13 mouse cellular contexts compared by ENCODE assay signal in the genomic region with DNA sequence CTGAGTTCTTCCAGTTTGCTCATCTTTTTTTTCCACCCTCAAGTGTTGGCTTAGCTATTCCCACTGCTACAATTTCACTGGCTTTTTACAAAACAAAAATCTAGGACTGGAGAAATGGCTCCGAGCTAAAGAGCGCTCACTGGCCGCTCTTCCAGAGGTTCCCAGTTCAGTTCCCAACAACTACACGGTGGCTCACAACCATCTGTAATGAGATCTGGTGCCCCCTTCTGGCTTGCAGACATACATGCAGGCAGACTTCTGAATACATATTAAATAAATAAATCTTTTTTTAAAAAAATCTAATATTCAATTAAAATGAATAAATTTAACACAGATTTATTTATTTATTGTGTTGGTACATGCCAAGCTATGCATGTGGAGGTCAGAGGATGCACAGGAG. TPM values are rescaled to one million over a fixed set of nuclear protein-coding genes. Genes with fewer than 3 reads are reported as not detected.
A peak's percentile ranks its signal among the peaks of the same experiment; 100 is the strongest.
DNase-seq lines count a peak whose midpoint lies in the region; ATAC-seq lines count a peak whose summit lies in the region.
"Had no signal": no experiment of that assay in that cellular context is flagged by ENCODE, and none has a peak within 500 bp of the region (broad histone marks: within the 10 kb centered on the region; RNA-seq: fewer than 3 reads in every experiment).

No protein-coding gene starts in this region.

- H3K4me3 ChIP-seq in hindbrain, embryonic 11.5 days (ENCODE audit: low read depth, low read length) = no peak overlapping the region
- H3K4me3 ChIP-seq in hindbrain, embryonic 10.5 days = no peak overlapping the region
- H3K4me3 ChIP-seq: embryonic facial prominence, embryonic 12.5 days; kidney, embryonic 15.5 days; liver, embryonic 13.5 days; stomach, embryonic 15.5 days had no signal

- ATAC-seq in hindbrain, embryonic 11.5 days (ENCODE audit: low FRiP score) = no peak

- WGBS in hindbrain, embryonic 11.5 days = 66% methylated on average over 4 of the region's 4 CpGs
- WGBS in hindbrain, embryonic 10.5 days = 61% methylated on average over 4 of the region's 4 CpGs

- H3K9ac ChIP-seq in hindbrain, embryonic 11.5 days (ENCODE audit: low read depth, low read length) = no peak overlapping the region
- H3K9ac ChIP-seq: embryonic facial prominence, embryonic 12.5 days; kidney, embryonic 15.5 days; liver, embryonic 13.5 days; stomach, embryonic 15.5 days had no signal

- H3K27me3 ChIP-seq in hindbrain, embryonic 11.5 days (ENCODE audit: control insufficient read depth, insufficient read depth, low read length) = no peaks in the 10 kb centered on the region
- H3K27me3 ChIP-seq in hindbrain, embryonic 10.5 days (ENCODE audit: insufficient read depth, poor library complexity, severe bottlenecking) = no peaks in the 10 kb centered on the region; the same call in 1 of the 2 replicates
- H3K27me3 ChIP-seq: embryonic facial prominence, embryonic 12.5 days; kidney, embryonic 15.5 days; liver, embryonic 13.5 days; stomach, embryonic 15.5 days had no signal

- DNase-seq in hindbrain, embryonic 11.5 days (ENCODE audit: low spot score) = peak; percentile 31
- no peak for DNase-seq in hindbrain, embryonic 10.5 days (ENCODE audit: low spot score)
- DNase-seq in 416B (ENCODE audit: low read depth) = peak; percentile 56
- peak; percentile 72 for DNase-seq in ES-CJ7 (ENCODE audit: low read depth, low spot score)
- DNase-seq in induced T-regulatory cell, adult 2 months (ENCODE audit: low read depth) = peak; percentile 65
- DNase-seq in gastrocnemius, adult 8-10 months (ENCODE audit: low spot score in 2 of 2) = no peak
- DNase-seq in frontal cortex, postnatal 10 days (ENCODE audit: low spot score in 2 of 2) = no peak
- DNase-seq in urinary bladder, postnatal 10 days (ENCODE audit: low spot score) = no peak
- DNase-seq: adrenal gland, adult 8-10 months; liver, embryonic 13.5 days had no signal

- no peak overlapping the region for H3K27ac ChIP-seq in hindbrain, embryonic 11.5 days (ENCODE audit: low read depth, low read length)
- no peak overlapping the region for H3K27ac ChIP-seq in hindbrain, embryonic 10.5 days
- H3K27ac ChIP-seq: embryonic facial prominence, embryonic 12.5 days; kidney, embryonic 15.5 days; liver, embryonic 13.5 days; stomach, embryonic 15.5 days had no signal

- no peaks in the 10 kb centered on the region for H3K4me1 ChIP-seq in hindbrain, embryonic 11.5 days (replicated peaks; ENCODE audit: control insufficient read depth, insufficient read depth, low read length)
- H3K4me1 ChIP-seq in hindbrain, embryonic 10.5 days (replicated peaks) = peaks cover 3% of the 10 kb centered on the region; the same call in 1 of the 2 replicates
- H3K4me1 ChIP-seq: embryonic facial prominence, embryonic 12.5 days; kidney, embryonic 15.5 days had no signal

- no peak overlapping the region for H3K4me2 ChIP-seq in hindbrain, embryonic 11.5 days (replicated peaks; ENCODE audit: low read depth, low read length)
- H3K4me2 ChIP-seq: embryonic facial prominence, embryonic 12.5 days; kidney, embryonic 15.5 days; liver, embryonic 13.5 days; stomach, embryonic 15.5 days had no signal

- H3K9me3 ChIP-seq in hindbrain, embryonic 11.5 days (ENCODE audit: control insufficient read depth, low read length) = no peaks in the 10 kb centered on the region
- H3K9me3 ChIP-seq in hindbrain, embryonic 10.5 days = no peaks in the 10 kb centered on the region
- H3K9me3 ChIP-seq: embryonic facial prominence, embryonic 12.5 days; kidney, embryonic 15.5 days; liver, embryonic 13.5 days; stomach, embryonic 15.5 days had no signal

- H3K36me3 ChIP-seq in hindbrain, embryonic 11.5 days (ENCODE audit: control insufficient read depth, insufficient read depth, low read length) = no peaks in the 10 kb centered on the region
- H3K36me3 ChIP-seq in hindbrain, embryonic 10.5 days = no peaks in the 10 kb centered on the region
- H3K36me3 ChIP-seq: embryonic facial prominence, embryonic 12.5 days; kidney, embryonic 15.5 days; liver, embryonic 13.5 days; stomach, embryonic 15.5 days had no signal

RNA-seq across cellular contexts. Expression of a gene that starts 36.0 kb away (rescaled TPM):
- polyA plus RNA-seq in hindbrain, embryonic 11.5 days (2014; fragmentation: Nextera tagmentation; extraction: Ambion mirVana) = 68.4 and 86.9 TPM in 2 replicates
- 83.0 and 112 TPM in 2 replicates for polyA plus RNA-seq in hindbrain, embryonic 10.5 days (2016; fragmentation: Nextera tagmentation; extraction: Ambion mirVana)
- not detected for total RNA-seq in gastrocnemius, adult 8-10 months (2022)

RNA-seq across cellular contexts. Expression of a gene that starts 42.7 kb away (rescaled TPM):
- 962 and 981 TPM in 2 replicates for polyA plus RNA-seq in hindbrain, embryonic 11.5 days (2014; fragmentation: Nextera tagmentation; extraction: Ambion mirVana)
- 754 and 887 TPM in 2 replicates for polyA plus RNA-seq in hindbrain, embryonic 10.5 days (2016; fragmentation: Nextera tagmentation; extraction: Ambion mirVana)
- 10 to 100 TPM; 62.4 to 80.4 (median 71.9) TPM for total RNA-seq in gastrocnemius, adult 8-10 months (2022)

RNA-seq across cellular contexts. Expression of a gene that starts 50.7 kb away (rescaled TPM):
- polyA plus RNA-seq in hindbrain, embryonic 11.5 days (2014; fragmentation: Nextera tagmentation; extraction: Ambion mirVana) = 84.2 and 128 TPM in 2 replicates
- polyA plus RNA-seq in hindbrain, embryonic 10.5 days (2016; fragmentation: Nextera tagmentation; extraction: Ambion mirVana) = 60.2 and 82.3 TPM in 2 replicates
- 10 to 100 TPM; 10.4 to 14.4 (median 12.3) TPM for total RNA-seq in gastrocnemius, adult 8-10 months (2022)

Comparison
In these comparisons a context has a peak if more than half of its experiments do, and no peak if none do; other contexts are left out.
1. DNase-seq: peak in hindbrain, embryonic 11.5 days (single experiment), 416B (single experiment), ES-CJ7 (single experiment) and induced T-regulatory cell, adult 2 months (single experiment); none in hindbrain, embryonic 10.5 days (single experiment), gastrocnemius, adult 8-10 months (0 of 2), frontal cortex, postnatal 10 days (0 of 2) and urinary bladder, postnatal 10 days (single experiment).